ENCODE assay signal across 24 mouse cellular contexts in the genomic region with DNA sequence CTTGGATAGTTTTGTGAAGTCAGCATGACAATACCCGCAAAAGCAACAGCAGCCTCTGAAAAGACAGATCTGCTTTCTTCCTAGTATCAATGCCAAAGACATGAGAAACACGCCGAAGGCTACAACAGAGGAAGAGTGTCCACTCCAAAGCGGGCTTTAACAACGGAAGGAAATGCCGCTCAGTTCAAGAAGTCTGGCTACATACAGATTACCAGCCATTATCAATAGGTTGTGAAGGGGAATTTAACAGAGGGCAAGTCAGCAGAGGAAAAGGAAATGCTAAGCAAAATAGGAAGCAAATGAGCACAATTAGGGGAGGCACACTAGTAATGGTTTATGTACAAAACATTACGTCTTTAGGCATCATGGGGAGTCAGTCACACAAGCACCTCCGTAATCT. TPM values are rescaled to one million over a fixed set of nuclear protein-coding genes. Genes with fewer than 3 reads are reported as not detected.
DNase-seq lines count a peak whose midpoint lies in the region; ATAC-seq and TF ChIP-seq lines count a peak whose summit lies in the region.
"Had no signal": no experiment of that assay in that cellular context is flagged by ENCODE, and none has a peak within 500 bp of the region (broad histone marks: within the 10 kb centered on the region; RNA-seq: fewer than 3 reads in every experiment).

No protein-coding gene starts in this region.

- intact Hi-C loops in gastrocnemius, adult 2 months (cut with DNase I), result no loop called here

- WGBS in heart, embryonic 13.5 days, result 68% methylated on average over 8 of the region's 8 CpGs
- WGBS in liver, adult 2 months, result 68% methylated on average over 8 of the region's 8 CpGs
- 74% methylated on average over 8 of the region's 8 CpGs for WGBS in liver, embryonic 11.5 days
- WGBS in lung, postnatal 0 days, result 68% methylated on average over 8 of the region's 8 CpGs

- DNase-seq in gastrocnemius, adult 2 months, result no peak
- no peak for DNase-seq in gastrocnemius, postnatal 10 days
- DNase-seq in heart, adult 9 months (ENCODE audit: low spot score in 2 of 2), result no peak
- peak; percentile 12 for DNase-seq in liver, adult 2 months (ENCODE audit: extremely low read depth, low read depth, low spot score)
- DNase-seq in liver, embryonic 11.5 days (ENCODE audit: low spot score), result no peak
- peak; percentile 21 for DNase-seq in lung, postnatal 0 days (ENCODE audit: low spot score)
- no peak for DNase-seq in lung, postnatal 25 days (ENCODE audit: low spot score)
- DNase-seq: adrenal gland, adult 8-10 months; adrenal gland, postnatal 25 days; cerebellum, adult 18-20 months; cerebellum, adult 9-10 months; cerebellum, postnatal 25 days; forebrain, postnatal 0 days; gastrocnemius, postnatal 36 days; heart, postnatal 10 days had no signal

- TF ChIP-seq EP300 in lung, postnatal 0 days (IDR thresholded peaks at IDR 0.05), result peak; percentile 83

- no peak overlapping the region for H3K4me2 ChIP-seq in heart, embryonic 13.5 days
- no peak overlapping the region for H3K4me2 ChIP-seq in liver, embryonic 11.5 days
- no peak overlapping the region for H3K4me2 ChIP-seq in lung, postnatal 0 days (replicated peaks; ENCODE audit: low read depth, low read length)
- H3K4me2 ChIP-seq: embryonic facial prominence, embryonic 12.5 days; embryonic facial prominence, embryonic 15.5 days; heart, embryonic 12.5 days; hindbrain, embryonic 12.5 days; hindbrain, embryonic 15.5 days had no signal

- no peak for TF ChIP-seq POLR2A in liver, adult 2 months (IDR thresholded peaks at IDR 0.05; ENCODE audit: extremely low read depth, insufficient read depth, low read length)

- no peak for ATAC-seq in heart, embryonic 13.5 days (ENCODE audit: extremely low read depth, insufficient number of reproducible peaks, low FRiP score, low TSS enrichment)
- no peak for ATAC-seq in liver, embryonic 11.5 days (replicated peaks; ENCODE audit: low FRiP score)
- ATAC-seq in lung, postnatal 0 days, result 0 out of 2 replicates have a peak, but pooled peaks have one; percentile 1
- ATAC-seq: activated CD4-positive, CD25-positive, alpha-beta regulatory T cell, adult 4 months; forebrain, embryonic 14.5 days; forebrain, postnatal 0 days; intestine, postnatal 0 days had no signal

- TF ChIP-seq CTCF in gastrocnemius, adult 2 months (IDR thresholded peaks at IDR 0.05), result no peak
- TF ChIP-seq CTCF in liver, adult 2 months (IDR thresholded peaks at IDR 0.05; ENCODE audit: low read depth, low read length), result no peak
- TF ChIP-seq CTCF in lung, postnatal 0 days (IDR thresholded peaks at IDR 0.05), result no peak

- no peaks in the 10 kb centered on the region for H3K79me2 ChIP-seq in liver, adult 2 months (ENCODE audit: control insufficient read depth, insufficient read depth, low read length)

- H3K9me3 ChIP-seq in heart, embryonic 13.5 days, result no peaks in the 10 kb centered on the region
- H3K9me3 ChIP-seq in liver, embryonic 11.5 days (ENCODE audit: control insufficient read depth, low read length), result no peaks in the 10 kb centered on the region
- H3K9me3 ChIP-seq in lung, postnatal 0 days (ENCODE audit: low read length), result no peaks in the 10 kb centered on the region
- H3K9me3 ChIP-seq: embryonic facial prominence, embryonic 12.5 days; embryonic facial prominence, embryonic 15.5 days; heart, embryonic 12.5 days; hindbrain, embryonic 12.5 days; hindbrain, embryonic 15.5 days had no signal

- H3K4me3 ChIP-seq in gastrocnemius, adult 2 months, result no peak overlapping the region
- no peak overlapping the region for H3K4me3 ChIP-seq in heart, embryonic 13.5 days
- H3K4me3 ChIP-seq in liver, adult 2 months (ENCODE audit: insufficient read depth, low read depth, low read length), result no peak overlapping the region
- H3K4me3 ChIP-seq in liver, embryonic 11.5 days (ENCODE audit: low read depth, low read length), result no peak overlapping the region
- no peak overlapping the region for H3K4me3 ChIP-seq in lung, postnatal 0 days (ENCODE audit: low read depth, low read length)
- H3K4me3 ChIP-seq: embryonic facial prominence, embryonic 12.5 days; embryonic facial prominence, embryonic 15.5 days; heart, embryonic 12.5 days; hindbrain, embryonic 12.5 days; hindbrain, embryonic 15.5 days had no signal

- H3K27me3 ChIP-seq in heart, embryonic 13.5 days (replicated peaks), result 0 out of 2 replicates have a peak, but pooled peaks cover 2% of the 10 kb centered on the region
- no peaks in the 10 kb centered on the region for H3K27me3 ChIP-seq in liver, adult 2 months (ENCODE audit: control insufficient read depth, insufficient read depth, low read length)
- peaks cover 4% of the 10 kb centered on the region; the same call in 1 of the 2 replicates for H3K27me3 ChIP-seq in liver, embryonic 11.5 days (replicated peaks; ENCODE audit: control insufficient read depth, insufficient read depth, low read length)
- H3K27me3 ChIP-seq in lung, postnatal 0 days (replicated peaks; ENCODE audit: insufficient read depth, low read length), result no peaks in the 10 kb centered on the region
- H3K27me3 ChIP-seq: embryonic facial prominence, embryonic 12.5 days; embryonic facial prominence, embryonic 15.5 days; heart, embryonic 12.5 days; hindbrain, embryonic 12.5 days; hindbrain, embryonic 15.5 days had no signal

- H3K27ac ChIP-seq in gastrocnemius, adult 2 months, result 0 out of 2 replicates have a peak overlapping the region, but pooled peaks have one; percentile 25
- 0 out of 2 replicates have a peak overlapping the region, but pooled peaks have one; percentile 29 for H3K27ac ChIP-seq in heart, embryonic 13.5 days (replicated peaks)
- H3K27ac ChIP-seq in liver, adult 2 months (replicated peaks; ENCODE audit: insufficient read depth, low read depth, low read length), result no peak overlapping the region
- no peak overlapping the region for H3K27ac ChIP-seq in liver, embryonic 11.5 days (ENCODE audit: low read depth, low read length)
- H3K27ac ChIP-seq in lung, postnatal 0 days (ENCODE audit: low read length), result no peak overlapping the region
- H3K27ac ChIP-seq: embryonic facial prominence, embryonic 12.5 days; embryonic facial prominence, embryonic 15.5 days; hindbrain, embryonic 12.5 days; hindbrain, embryonic 15.5 days had no signal

- peaks cover 10% of the 10 kb centered on the region for H3K4me1 ChIP-seq in heart, embryonic 13.5 days
- peaks cover 2% of the 10 kb centered on the region; the same call in 1 of the 2 replicates for H3K4me1 ChIP-seq in liver, adult 2 months (ENCODE audit: control insufficient read depth, insufficient read depth, low read length)
- H3K4me1 ChIP-seq in liver, embryonic 11.5 days (replicated peaks; ENCODE audit: control insufficient read depth, insufficient read depth, low read length), result 0 out of 2 replicates have a peak, but pooled peaks cover 3% of the 10 kb centered on the region
- H3K4me1 ChIP-seq in lung, postnatal 0 days (ENCODE audit: insufficient read depth, low read depth, low read length), result no peaks in the 10 kb centered on the region
- H3K4me1 ChIP-seq: embryonic facial prominence, embryonic 12.5 days had no signal

- no peaks in the 10 kb centered on the region for H3K36me3 ChIP-seq in heart, embryonic 13.5 days
- no peaks in the 10 kb centered on the region for H3K36me3 ChIP-seq in liver, adult 2 months (ENCODE audit: control insufficient read depth, insufficient read depth, low read length)
- H3K36me3 ChIP-seq in liver, embryonic 11.5 days (ENCODE audit: control insufficient read depth, insufficient read depth, low read length), result no peaks in the 10 kb centered on the region
- no peaks in the 10 kb centered on the region for H3K36me3 ChIP-seq in lung, postnatal 0 days (ENCODE audit: insufficient read depth, low read length)
- H3K36me3 ChIP-seq: embryonic facial prominence, embryonic 12.5 days; embryonic facial prominence, embryonic 15.5 days; heart, embryonic 12.5 days; hindbrain, embryonic 12.5 days; hindbrain, embryonic 15.5 days had no signal

- no peak overlapping the region for H3K9ac ChIP-seq in heart, embryonic 13.5 days
- no peak overlapping the region for H3K9ac ChIP-seq in liver, adult 2 months (ENCODE audit: low read depth, low read length)
- no peak overlapping the region for H3K9ac ChIP-seq in liver, embryonic 11.5 days (ENCODE audit: low read depth, low read length)
- H3K9ac ChIP-seq in lung, postnatal 0 days (replicated peaks; ENCODE audit: low read depth), result no peak overlapping the region
- H3K9ac ChIP-seq: embryonic facial prominence, embryonic 12.5 days; embryonic facial prominence, embryonic 15.5 days; forebrain, postnatal 0 days; heart, embryonic 12.5 days; hindbrain, embryonic 12.5 days; hindbrain, embryonic 15.5 days had no signal

RNA-seq across cellular contexts. Expression of gene Ttll7, which starts 4.1 kb away (rescaled TPM):
- 100 to 1,000 TPM in 1 of 2 experiments, 10 to 100 TPM in 1; 63.7 to 165 TPM for total RNA-seq in gastrocnemius, adult 2 months (2021)
- total RNA-seq in gastrocnemius, postnatal 10 days (2021), result 10 to 100 TPM; 12.4 to 13.2 TPM
- 1.5 and 1.9 TPM in 2 replicates for polyA plus RNA-seq in heart, embryonic 13.5 days (2015; fragmentation: Nextera tagmentation; extraction: Ambion mirVana)
- total RNA-seq in liver, adult 2 months (2014; rRNA removed), result 1.7 and 1.8 TPM in 2 replicates
- 0.12 and 0.21 TPM in 2 replicates for polyA plus RNA-seq in liver, adult 2 months (2012; rRNA removed)
- polyA plus RNA-seq in liver, embryonic 11.5 days (2014; fragmentation: Nextera tagmentation; extraction: Ambion mirVana), result 0.99 and 1.0 TPM in 2 replicates
- 11.9 and 12.4 TPM in 2 replicates for polyA plus RNA-seq in lung, postnatal 0 days (2015; fragmentation: Nextera tagmentation; extraction: Ambion mirVana)
- polyA plus RNA-seq: activated CD4-positive, CD25-positive, alpha-beta regulatory T cell, adult 4 months had no signal

RNA-seq across cellular contexts. Expression of gene Prkacb, which starts 35.3 kb away (rescaled TPM):
- total RNA-seq in gastrocnemius, adult 2 months (2021), result 10 to 100 TPM; 44.3 to 45.4 TPM
- 10 to 100 TPM; 60.2 to 64.4 TPM for total RNA-seq in gastrocnemius, postnatal 10 days (2021)
- polyA plus RNA-seq in heart, embryonic 13.5 days (2015; fragmentation: Nextera tagmentation; extraction: Ambion mirVana), result 45.1 and 45.2 TPM in 2 replicates
- total RNA-seq in liver, adult 2 months (2014; rRNA removed), result 32.8 and 35.1 TPM in 2 replicates
- 11.4 and 13.1 TPM in 2 replicates for polyA plus RNA-seq in liver, adult 2 months (2012; rRNA removed)
- polyA plus RNA-seq in liver, embryonic 11.5 days (2014; fragmentation: Nextera tagmentation; extraction: Ambion mirVana), result 38.6 and 40.2 TPM in 2 replicates
- 37.5 and 40.9 TPM in 2 replicates for polyA plus RNA-seq in lung, postnatal 0 days (2015; fragmentation: Nextera tagmentation; extraction: Ambion mirVana)

Comparison
In these comparisons a context has a peak if more than half of its experiments do, and no peak if none do; other contexts are left out.
1. DNase-seq: peak in liver, adult 2 months (single experiment) and lung, postnatal 0 days (single experiment); none in gastrocnemius, adult 2 months (single experiment), gastrocnemius, postnatal 10 days (single experiment), heart, adult 9 months (0 of 2), liver, embryonic 11.5 days (single experiment) and lung, postnatal 25 days (single experiment).
2. H3K27ac ChIP-seq: peak in gastrocnemius, adult 2 months (single experiment) and heart, embryonic 13.5 days (single experiment); none in liver, adult 2 months (single experiment), liver, embryonic 11.5 days (single experiment) and lung, postnatal 0 days (single experiment).